Mouse (Mus musculus) forebrain, embryonic 16.5 days (tissue): ENCODE data around the gene Tcl1b5. TPM values are rescaled to one million over a fixed set of nuclear protein-coding genes. Genes with fewer than 3 reads are reported as not detected.
"Not testable (repeated sequence)": the region's sequence is repeated elsewhere in the genome, so short reads cannot be mapped to it uniquely, and the experiment has no call there.

Source experiments
- ATAC-seq: fragments of 200-750 bp; cut with Nextera tagmentation; 2 replicates; pipeline ENCODE4 v1.8.0; 2017; ENCODE audit warnings: mild to moderate bottlenecking, moderate library complexity
- H3K27ac ChIP-seq: fragments of 300-500 bp; sonication (generic); 2 replicates; pipeline ENCODE4 v1.5.1; 2014; ENCODE audit warnings: low read length, control low read depth
- H3K27me3 ChIP-seq: fragments of 300-500 bp; sonication (generic); replicated peaks from 2 replicates; pipeline ENCODE4 v1.6.1; 2014; ENCODE audit warnings: low read length; ENCODE audit not compliant: control insufficient read depth, insufficient read depth
- H3K36me3 ChIP-seq: fragments of 300-500 bp; sonication (generic); 2 replicates; pipeline ENCODE4 v1.6.1; 2014; ENCODE audit not compliant: control insufficient read depth, insufficient read depth
- H3K4me1 ChIP-seq: fragments of 300-500 bp; sonication (generic); replicated peaks from 2 replicates; pipeline ENCODE4 v1.6.1; 2014; ENCODE audit warnings: low read length; ENCODE audit not compliant: control insufficient read depth, insufficient read depth
- H3K4me2 ChIP-seq: fragments of 300-500 bp; sonication (generic); 2 replicates; pipeline ENCODE4 v1.6.1; 2014; ENCODE audit warnings: mild to moderate bottlenecking, low read length, control low read depth
- H3K4me3 ChIP-seq: fragments of 300-500 bp; sonication (generic); replicated peaks from 2 replicates; pipeline ENCODE4 v1.5.1; 2014; ENCODE audit warnings: mild to moderate bottlenecking, low read length, control low read depth
- H3K9ac ChIP-seq: fragments of 300-500 bp; sonication (generic); replicated peaks from 2 replicates; pipeline ENCODE4 v1.6.1; 2014; ENCODE audit warnings: low read depth, low read length, control low read depth
- H3K9me3 ChIP-seq: fragments of 300-500 bp; sonication (generic); 2 replicates; pipeline ENCODE4 v1.6.1; 2016; ENCODE audit warnings: low read length; ENCODE audit not compliant: control insufficient read depth
- WGBS: fragments of 180-500 bp; shearing (Covaris S2); extraction: QIAGEN DNeasy Blood & Tissue Kit; methylation state at CpG from one replicate; pipeline ENCODE4 v1.1.7; 2014; 5-methylcytosine and 5-hydroxymethylcytosine counted together
- polyA plus RNA-seq: library from polyadenylated mRNA; unstranded; fragments of >200 nt; fragmentation: Nextera tagmentation; extraction: Ambion mirVana; gene quantifications from 2 replicates; pipeline ENCODE4 v1.2.1, GENCODE M21; 2015

Gene Tcl1b5
- polyA plus RNA-seq, 1 experiment from 2014 or later, result not detected

- H3K9ac ChIP-seq, ATAC-seq, H3K27me3 ChIP-seq, H3K4me1 ChIP-seq, H3K27ac ChIP-seq, H3K4me3 ChIP-seq, H3K9me3 ChIP-seq, H3K36me3 ChIP-seq, H3K4me2 ChIP-seq: not testable (repeated sequence)
- 12% methylated on average over 7 of the region's 7 CpGs for WGBS
Measured at GRCm38 (mm10) chr12:105199684-105200497, 23.7 kb downstream of the Tcl1b5 start.

- H3K4me2 ChIP-seq, H3K4me3 ChIP-seq, H3K27me3 ChIP-seq, ATAC-seq, H3K27ac ChIP-seq, H3K9ac ChIP-seq, H3K4me1 ChIP-seq, H3K36me3 ChIP-seq, H3K9me3 ChIP-seq: not testable (repeated sequence)
- 96% methylated on average over 1 of the region's 1 CpGs for WGBS
Measured at GRCm38 (mm10) chr12:105201657-105202056, 25.5 kb downstream of the Tcl1b5 start, which contains the start of gene Tcl1b4. Gene Tcl1b4, plus strand, starts transcription at chr12:105201957.

GRCm38 (mm10) chr12:105207071-105207470, 30.9 kb downstream of the Tcl1b5 start:
- no peaks in the 10 kb centered on the region for H3K4me1 ChIP-seq

GRCm38 (mm10) chr12:105208441-105208840, 32.3 kb downstream of the Tcl1b5 start:
- Histone ChIP-seq H3K4me1 (no peaks in the 10 kb centered on the region), H3K27me3 (no peaks in the 10 kb centered on the region), H3K9ac (no peak overlapping the region), H3K27ac (no peak overlapping the region), H3K9me3 (no peaks in the 10 kb centered on the region), H3K4me2 (no peak overlapping the region), H3K4me3 (no peak overlapping the region), H3K36me3 (no peaks in the 10 kb centered on the region)
- 96% methylated on average over 1 of the region's 1 CpGs for WGBS
- no peak for ATAC-seq

More at GRCm38 (mm10) chr12:105207071-105207470, 30.9 kb downstream of the Tcl1b5 start:
- no peak overlapping the region for H3K9ac ChIP-seq
- H3K27ac ChIP-seq, result no peak overlapping the region
- H3K4me2 ChIP-seq, result no peak overlapping the region
- 71% methylated on average over 1 of the region's 1 CpGs for WGBS
- no peaks in the 10 kb centered on the region for H3K27me3 ChIP-seq
- no peak for ATAC-seq
- no peaks in the 10 kb centered on the region for H3K9me3 ChIP-seq
- no peak overlapping the region for H3K4me3 ChIP-seq
- no peaks in the 10 kb centered on the region for H3K36me3 ChIP-seq

- Histone ChIP-seq H3K4me2 (no peak overlapping the region), H3K4me3 (no peak overlapping the region), H3K27ac (no peak overlapping the region), H3K36me3 (no peaks in the 10 kb centered on the region), H3K4me1 (no peaks in the 10 kb centered on the region), H3K9me3 (no peaks in the 10 kb centered on the region), H3K9ac (no peak overlapping the region), H3K27me3 (no peaks in the 10 kb centered on the region)
- WGBS, result 95% methylated on average over 7 of the region's 7 CpGs
- ATAC-seq, result no peak
Measured at GRCm38 (mm10) chr12:105209231-105209630, 33.1 kb downstream of the Tcl1b5 start.

GRCm38 (mm10) chr12:105217101-105217760, 41.1 kb downstream of the Tcl1b5 start:
- Histone ChIP-seq H3K36me3 (no peaks in the 10 kb centered on the region), H3K9me3 (no peaks in the 10 kb centered on the region), H3K27ac (no peak overlapping the region), H3K9ac (no peak overlapping the region), H3K4me2 (no peak overlapping the region), H3K4me3 (no peak overlapping the region), H3K27me3 (no peaks in the 10 kb centered on the region), H3K4me1 (no peaks in the 10 kb centered on the region)
- ATAC-seq, result no peak
- 93% methylated on average over 7 of the region's 7 CpGs for WGBS

- no peak within 1 kb of the TSS for H3K4me3 ChIP-seq
- H3K4me1 ChIP-seq, result no peaks in the 10 kb centered on the region
- no peaks in the 10 kb centered on the region for H3K27me3 ChIP-seq
Measured at GRCm38 (mm10) chr12:105222601-105223319, 46.6 kb downstream of the Tcl1b5 start, which contains the start of gene Tcl1. Gene Tcl1, minus strand, starts transcription at chr12:105222793.

GRCm38 (mm10) chr12:105224621-105225320, 48.6 kb downstream of the Tcl1b5 start:
- H3K9me3 ChIP-seq, result no peaks in the 10 kb centered on the region
- no peak overlapping the region for H3K27ac ChIP-seq
- H3K9ac ChIP-seq, result no peak overlapping the region
- H3K4me1 ChIP-seq, result no peaks in the 10 kb centered on the region
- no peaks in the 10 kb centered on the region for H3K27me3 ChIP-seq
- ATAC-seq, result no peak
- H3K4me3 ChIP-seq, result no peak overlapping the region
- whole genome bisulfite sequencing, result 40% methylated on average over 16 of the region's 16 CpGs
- no peaks in the 10 kb centered on the region for H3K36me3 ChIP-seq
- no peak overlapping the region for H3K4me2 ChIP-seq

More at GRCm38 (mm10) chr12:105222601-105223319, 46.6 kb downstream of the Tcl1b5 start, which contains the start of gene Tcl1:
- H3K27ac ChIP-seq, result no peak within 1 kb of the TSS
- no peak within 1 kb of the TSS for H3K4me2 ChIP-seq
- 93% methylated on average over 22 of the region's 22 CpGs for WGBS
- no peak for ATAC-seq
- no peaks in the 10 kb centered on the region for H3K9me3 ChIP-seq
- no peak within 1 kb of the TSS for H3K9ac ChIP-seq
- no peaks in the 10 kb centered on the region for H3K36me3 ChIP-seq
